Mouse (Mus musculus) G1E (cell line): Measurements from ENCODE around the gene Ccdc40.

ENCODE experiments used
- CTCF ChIP-seq: IDR thresholded peaks from 2 replicates; pipeline ENCODE4 v1.5.1; 2012; ENCODE audit warnings: low read depth, low read length, inconsistent platforms, mixed read lengths
- GATA1 ChIP-seq: IDR thresholded peaks from 2 replicates; pipeline ENCODE4 v1.6.1; 2012; ENCODE audit warnings: borderline replicate concordance, low read length, inconsistent platforms, mixed read lengths
- GATA2 ChIP-seq: IDR thresholded peaks from 2 replicates; pipeline ENCODE4 v1.6.1; 2012; ENCODE audit warnings: low read depth, low read length, inconsistent platforms, borderline replicate concordance
- POLR2AphosphoS5 ChIP-seq: IDR thresholded peaks from 2 replicates; pipeline ENCODE4 v1.6.1; 2012; ENCODE audit warnings: low read depth, low read length, inconsistent platforms; ENCODE audit not compliant: insufficient replicate concordance
- TAL1 ChIP-seq: conservative IDR thresholded peaks from 2 replicates; pipeline ENCODE4 v1.6.1; 2012; ENCODE audit warnings: low read depth, low read length, inconsistent platforms, mixed read lengths

GRCm38 (mm10) chr11:119281030-119281429, 52.7 kb downstream of the Ccdc40 start:
- TF ChIP-seq CTCF (no peak), TAL1 (no peak), POLR2AphosphoS5 (no peak), GATA1 (no peak), GATA2 (no peak)
